Mouse (Mus musculus) erythroblast, embryonic 14.5 days (primary cell): Measurements from ENCODE around the gene Kctd18.

ENCODE experiments used
- GATA1 ChIP-seq: IDR thresholded peaks from 2 replicates; pipeline ENCODE4 v1.6.1; 2012; ENCODE audit warnings: low read length, inconsistent platforms, mixed read lengths
- TAL1 ChIP-seq: IDR thresholded peaks from 3 replicates; pipeline ENCODE4 v1.6.1; 2012; ENCODE audit warnings: low read length, inconsistent platforms, mixed read lengths

DNA sequence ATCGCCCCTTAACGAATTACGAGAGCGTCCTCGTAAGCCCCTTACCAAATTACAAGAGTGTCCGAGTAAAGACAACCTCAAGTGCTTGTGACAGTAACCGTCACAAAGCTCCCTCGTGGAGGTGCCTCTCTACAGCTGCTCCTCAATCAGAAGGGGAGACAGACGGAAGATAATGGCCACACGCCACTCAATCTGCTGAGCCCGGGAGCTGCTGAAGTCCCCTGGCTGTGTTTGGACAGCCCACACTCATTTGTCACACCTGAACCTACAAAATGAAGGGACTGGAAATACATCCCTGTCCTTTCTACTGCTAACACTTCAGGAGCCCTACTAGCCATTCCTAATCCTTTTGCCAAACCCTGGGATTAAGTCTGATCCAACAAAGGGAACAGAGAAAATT is 77.0 kb downstream of the Kctd18 start:
- TF ChIP-seq GATA1, result no peak
- TF ChIP-seq TAL1, result no peak
